Mouse (Mus musculus) right cerebral cortex, postnatal 25 days (tissue): ENCODE data around the gene Rhbg.

Experiments
- DNase-seq: peaks from one replicate; pipeline ENCODE4 v3.0.0; 2022

Gene Rhbg

DNA sequence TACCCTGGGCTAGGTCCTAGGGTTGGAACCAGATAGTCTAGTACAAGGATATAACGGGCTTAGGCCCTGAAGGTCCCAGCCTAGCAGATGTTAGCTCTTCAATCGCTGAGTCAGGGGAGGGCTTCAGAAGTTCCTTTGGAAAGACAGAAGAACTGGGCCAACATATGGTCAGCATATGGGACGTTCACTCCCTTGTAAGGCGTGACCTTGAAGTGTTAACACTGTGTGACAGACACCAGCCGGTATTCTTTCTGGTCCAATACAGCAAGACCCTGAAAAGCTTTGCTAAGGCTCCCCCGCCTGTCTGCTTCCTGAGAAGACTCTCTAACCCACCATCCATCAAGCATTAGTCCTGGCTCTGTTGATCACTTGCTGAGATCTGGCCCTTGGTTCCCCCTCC, 1.4 kb upstream of the Rhbg start:
- DNase-seq: no peak

DNA sequence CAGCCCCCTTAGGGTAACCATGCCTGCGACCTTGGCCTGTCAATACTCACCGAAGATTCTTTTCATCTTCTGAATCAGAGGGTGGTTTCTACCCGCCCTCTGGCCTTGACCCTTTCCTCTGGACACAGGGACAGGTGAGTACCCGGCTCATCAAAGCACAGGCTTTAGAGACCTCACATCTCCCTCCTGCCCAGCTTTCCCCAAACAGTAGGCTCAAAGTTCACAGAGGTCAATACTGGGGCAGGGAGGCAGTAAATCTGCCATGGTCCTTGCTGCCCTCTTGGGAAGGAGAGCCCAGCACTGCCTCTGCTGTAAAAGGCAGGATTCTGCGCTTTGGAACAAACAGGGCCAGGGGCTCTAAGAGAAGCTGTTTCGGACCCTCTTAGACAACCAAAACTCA, 1.8 kb downstream of the Rhbg start:
- no peak for DNase-seq

DNA sequence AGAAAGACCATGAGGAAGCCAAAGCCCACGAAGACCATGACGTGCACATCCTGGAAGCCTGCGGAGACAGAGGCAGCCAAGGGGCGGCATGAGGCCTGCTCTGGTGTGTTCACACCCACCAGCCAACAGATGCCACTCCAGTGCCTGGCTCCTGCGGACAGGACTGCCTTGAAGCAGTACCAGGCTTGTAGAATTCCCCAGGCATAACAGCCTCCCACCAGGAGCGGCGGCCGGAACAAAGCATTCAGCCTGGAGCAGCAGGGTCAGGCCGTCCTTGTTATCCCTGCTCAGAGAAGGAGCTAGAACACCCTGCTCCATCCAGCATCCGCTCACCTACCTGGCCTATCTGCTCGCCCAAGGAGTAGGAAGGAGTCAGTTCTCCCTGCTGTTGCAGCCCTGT, 6.1 kb downstream of the Rhbg start:
- DNase-seq: no peak

DNA sequence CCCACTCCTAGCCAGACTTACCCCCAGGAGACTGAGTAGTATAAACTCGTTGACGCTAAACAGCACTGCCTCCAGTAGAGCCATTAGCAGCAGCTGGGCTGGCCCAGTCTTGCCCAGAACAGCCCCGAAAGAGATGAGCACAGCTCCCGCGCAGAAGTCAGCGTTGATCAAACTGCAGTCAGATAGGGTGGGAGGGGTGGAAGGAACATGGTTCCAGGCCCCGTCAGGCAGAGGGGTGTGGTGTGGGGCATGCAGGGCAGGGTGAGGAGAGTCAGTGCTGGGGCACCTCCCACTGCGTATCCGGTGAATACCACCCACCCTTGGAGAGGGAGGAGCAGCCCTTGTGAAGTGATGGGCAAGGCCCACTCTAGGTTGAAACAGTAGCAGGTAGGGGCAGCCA, 6.8 kb downstream of the Rhbg start:
- DNase-seq: no peak

DNA sequence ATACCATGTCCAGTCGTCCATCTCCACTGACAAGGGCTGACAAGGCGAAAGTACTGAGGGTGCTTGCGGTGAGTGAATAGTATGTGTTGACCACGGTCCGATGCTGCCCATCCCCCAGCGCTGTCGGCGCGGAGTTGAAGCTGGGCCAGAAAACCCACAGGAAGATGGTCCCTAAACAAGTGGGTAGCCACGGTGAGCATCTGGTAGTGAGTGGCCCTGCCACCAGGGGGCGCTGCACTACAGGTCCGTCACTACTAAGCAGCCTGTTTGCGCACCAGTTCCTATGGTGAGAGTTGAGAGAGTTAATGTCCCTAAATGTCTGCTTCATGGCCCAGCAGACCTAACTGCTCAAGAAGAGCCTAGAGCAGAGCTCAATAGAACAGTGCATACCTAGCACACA, 8.7 kb downstream of the Rhbg start:
- DNase-seq: no peak

DNA sequence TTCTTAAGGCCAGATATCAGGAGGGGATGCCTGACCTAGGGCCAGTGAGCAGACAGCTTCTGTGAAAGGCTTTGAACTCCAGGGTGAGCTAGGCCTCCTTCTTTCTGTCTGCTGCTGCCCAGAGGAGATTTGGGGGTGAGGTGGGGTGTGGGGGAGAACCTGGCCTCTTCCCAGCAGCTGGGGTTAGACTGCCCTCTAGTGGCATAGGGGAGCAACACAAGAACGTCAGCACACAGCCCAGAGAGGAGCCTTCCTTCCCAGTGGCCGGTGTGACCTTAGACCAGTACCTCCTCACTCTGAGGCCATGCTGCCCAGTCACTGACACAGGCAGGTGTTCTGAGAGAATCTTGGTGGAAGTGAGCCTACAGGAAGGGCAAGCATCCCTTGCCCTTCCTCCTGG, 10.4 kb downstream of the Rhbg start:
- no peak for DNase-seq

DNA sequence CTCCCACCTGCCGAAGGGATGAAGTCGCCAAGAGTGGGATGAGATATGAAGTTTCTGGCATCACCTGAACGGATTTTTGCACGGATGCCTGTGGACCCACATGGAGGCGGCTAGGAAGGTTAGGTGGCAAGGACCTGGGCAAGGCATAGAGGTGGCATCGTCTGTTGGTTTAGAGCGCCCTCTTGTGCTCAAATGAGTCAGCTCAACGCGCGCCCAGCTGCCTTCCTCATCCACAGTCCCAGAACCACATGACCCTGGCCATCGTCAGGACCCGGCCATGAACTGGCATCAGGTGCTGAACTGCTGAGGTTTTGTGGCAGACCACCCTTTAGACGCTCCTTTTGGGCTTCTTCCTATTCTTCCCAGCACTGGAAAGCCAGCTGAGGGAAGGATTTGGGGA, 12.0 kb downstream of the Rhbg start:
- DNase-seq: peak; percentile 76

DNA sequence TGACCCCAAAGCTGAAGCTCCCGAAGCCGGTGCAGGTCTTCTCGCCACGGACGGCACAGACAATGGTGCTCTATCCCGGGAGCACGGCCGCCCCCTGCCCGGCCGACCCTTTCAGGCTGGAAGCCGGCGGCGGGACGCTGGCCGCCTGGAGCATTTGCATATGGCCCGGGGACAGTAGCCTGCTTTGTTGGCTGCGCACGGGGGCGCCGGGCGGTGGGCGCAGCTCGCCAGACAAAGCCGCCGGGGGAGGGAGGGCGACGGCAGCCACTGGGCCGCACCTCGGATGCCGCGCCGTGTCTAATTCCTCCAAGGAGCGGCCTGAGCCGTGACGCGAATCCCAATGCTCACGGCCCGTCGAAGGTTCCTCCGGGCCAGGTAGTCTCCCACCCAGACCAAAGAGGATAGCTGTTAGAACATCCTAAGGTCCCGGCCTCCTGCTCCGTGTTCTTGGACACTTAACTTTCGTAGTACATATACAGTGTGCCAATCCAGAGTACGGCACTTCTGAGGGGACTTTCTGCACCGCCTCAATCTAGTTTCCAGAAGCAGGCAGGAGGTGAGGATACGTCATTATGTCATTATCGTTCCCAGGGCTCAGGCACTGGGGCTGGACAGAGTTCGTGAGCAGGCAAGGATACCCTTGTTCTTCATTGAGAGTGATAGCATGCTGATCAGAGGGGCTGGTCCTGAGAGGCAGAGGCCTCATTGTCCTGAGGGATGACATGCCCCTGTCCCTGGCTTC, 13.3 kb downstream of the Rhbg start:
- DNase-seq: no peak

DNA sequence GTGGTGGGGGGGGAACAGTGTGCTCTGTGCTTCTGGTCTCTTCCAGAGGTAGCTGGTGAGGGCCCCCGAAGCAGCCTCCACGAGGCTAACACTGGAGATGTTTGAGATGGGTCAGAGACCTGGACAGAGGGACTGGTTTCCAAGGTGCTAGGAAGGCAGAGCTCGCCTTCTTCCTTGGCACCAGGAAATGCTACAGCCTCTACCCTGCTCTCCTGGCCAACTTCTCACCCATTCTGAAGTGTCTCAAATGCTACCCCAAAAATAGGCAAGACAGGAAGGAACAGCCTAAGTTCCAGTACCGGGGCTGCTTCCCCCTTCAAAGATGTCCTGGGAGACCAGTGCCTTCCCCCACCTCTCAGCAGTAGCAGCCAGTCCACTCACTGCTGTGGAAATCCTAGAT, 15.1 kb downstream of the Rhbg start:
- DNase-seq: no peak

DNA sequence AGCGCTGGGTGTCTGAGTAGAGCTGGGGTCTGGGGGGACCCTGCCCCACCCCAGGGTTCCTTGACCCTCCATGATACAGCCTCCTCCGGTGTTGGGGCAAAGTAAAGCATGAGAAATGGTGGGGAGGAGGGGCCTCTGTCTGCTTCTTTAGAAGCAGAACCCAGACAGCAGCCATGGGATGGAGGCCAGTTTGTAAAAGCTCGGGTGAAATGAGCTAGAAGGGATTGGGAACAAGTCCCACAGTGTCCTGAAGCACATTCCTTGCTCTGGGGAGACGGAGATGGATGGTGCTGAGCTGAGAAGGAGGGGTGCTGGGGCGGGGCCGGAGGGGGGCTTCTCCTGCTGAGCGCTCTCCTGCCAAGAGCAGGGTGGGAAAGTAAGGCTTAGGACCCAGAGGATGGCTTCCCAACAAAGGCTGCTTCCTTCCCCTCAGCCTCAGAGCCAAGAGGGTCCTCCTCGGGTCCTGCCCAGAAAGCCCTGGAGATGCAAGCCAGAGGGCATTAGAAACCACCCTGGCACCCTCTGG, 15.6 kb downstream of the Rhbg start:
- no peak for DNase-seq

DNA sequence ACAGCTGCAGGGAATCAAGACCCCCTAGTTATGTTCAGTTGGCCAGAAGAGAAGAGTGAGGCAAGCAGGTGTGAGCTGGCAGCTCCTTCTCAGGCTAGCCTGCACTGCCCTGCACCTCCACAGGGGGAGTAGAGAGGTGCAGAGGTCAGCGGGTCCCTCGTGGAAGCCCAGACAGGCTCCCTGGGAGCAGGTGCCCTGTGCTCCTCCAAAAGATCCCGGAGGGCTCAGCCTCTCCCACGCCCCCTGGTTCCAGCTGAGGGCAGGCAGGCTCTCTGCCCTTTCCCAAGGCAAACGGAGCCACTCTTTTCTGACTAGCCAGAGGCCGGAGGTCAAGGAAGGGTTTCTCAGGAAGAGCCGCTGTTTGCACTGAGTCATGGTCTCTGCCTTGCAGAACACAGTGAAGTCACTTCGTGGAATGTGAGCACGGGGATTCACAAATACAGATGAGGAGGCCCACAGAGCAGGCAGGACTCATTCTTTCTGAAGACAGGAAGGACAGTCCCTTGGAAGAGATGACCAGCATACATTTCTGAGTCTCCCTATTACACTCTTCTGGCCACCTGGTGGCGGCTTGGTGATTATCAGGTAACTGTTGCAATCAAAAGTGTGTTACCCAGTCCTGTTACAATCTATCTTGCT, 16.8 kb downstream of the Rhbg start:
- DNase-seq: no peak

DNA sequence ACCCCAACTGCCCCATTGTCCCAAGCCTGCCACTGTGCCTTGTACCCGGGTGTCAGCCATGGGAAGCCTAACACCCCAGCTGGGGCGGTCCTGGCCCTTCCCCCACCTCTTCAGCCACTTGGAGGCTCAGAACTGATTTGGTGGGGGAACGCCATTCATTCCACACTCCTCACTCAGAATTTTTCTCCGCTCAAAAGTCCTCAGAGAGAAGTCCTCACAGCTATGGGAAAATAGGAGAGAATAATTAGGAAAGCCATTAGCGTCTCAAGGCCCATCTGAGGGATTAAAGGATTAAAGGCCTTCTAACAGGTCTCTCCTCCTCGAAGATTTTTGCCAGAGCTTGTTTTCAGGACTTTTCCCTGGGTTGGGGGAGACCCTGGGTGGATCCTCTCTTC, 17.4 kb downstream of the Rhbg start:
- DNase-seq: no peak

DNA sequence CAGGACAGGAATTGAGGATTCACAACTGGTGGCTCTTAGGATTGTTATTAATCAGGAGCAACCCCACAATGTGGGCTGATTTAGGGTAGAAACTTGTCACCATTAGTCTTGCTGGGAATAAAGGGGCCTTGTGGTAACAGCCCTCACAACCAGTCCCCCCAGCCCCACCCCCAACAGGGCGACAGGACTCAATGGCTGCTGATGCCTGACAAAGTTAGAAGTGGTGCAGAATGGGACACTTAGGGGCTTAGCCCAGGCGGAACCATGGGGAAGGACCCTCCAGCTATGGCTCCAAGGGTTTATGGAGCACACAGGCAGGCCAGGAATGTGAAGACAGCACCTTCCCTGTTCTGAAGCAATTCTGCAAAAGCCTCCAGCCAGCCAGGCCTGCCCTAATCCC, 18.9 kb downstream of the Rhbg start:
- DNase-seq: no peak

DNA sequence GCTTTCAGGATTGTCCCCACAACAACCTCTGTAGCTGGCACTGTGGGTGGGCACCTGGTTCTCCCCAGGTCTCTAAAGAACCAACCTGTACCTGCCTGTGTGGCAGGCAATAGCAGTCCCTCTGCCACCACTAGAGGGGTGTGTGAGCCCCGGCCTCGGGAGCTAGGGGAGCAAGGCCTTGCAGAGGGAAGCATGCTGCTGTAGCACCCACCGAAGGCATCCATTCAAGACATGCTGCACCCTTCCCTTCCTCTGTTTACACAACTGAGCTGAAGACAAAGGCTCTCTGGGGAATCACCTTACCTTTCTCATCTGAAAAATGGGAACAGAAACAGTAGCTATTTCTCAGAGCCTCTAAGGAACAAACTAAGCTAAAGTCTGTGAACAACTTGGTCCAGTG, 19.3 kb downstream of the Rhbg start:
- DNase-seq: no peak

DNA sequence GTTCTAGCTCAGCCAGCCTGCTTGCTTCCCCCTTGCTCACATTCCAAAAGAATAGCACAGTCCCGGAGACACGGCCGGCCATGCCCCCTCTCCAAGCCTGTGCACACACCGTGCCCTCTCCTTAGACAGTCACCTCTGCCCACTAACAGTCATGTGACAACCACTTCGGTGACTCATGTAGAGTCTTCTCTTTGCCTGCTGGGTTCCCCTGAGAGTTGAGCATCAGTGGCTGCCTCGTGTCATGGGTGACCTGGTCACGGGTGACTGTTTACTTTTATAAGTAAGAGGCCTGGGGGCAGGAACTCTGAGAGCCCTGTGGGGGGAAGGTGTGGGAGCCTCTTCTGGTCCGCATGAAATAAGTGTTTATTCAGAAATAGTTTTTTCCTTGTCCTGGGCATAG, 20.5 kb downstream of the Rhbg start:
- DNase-seq: no peak

DNA sequence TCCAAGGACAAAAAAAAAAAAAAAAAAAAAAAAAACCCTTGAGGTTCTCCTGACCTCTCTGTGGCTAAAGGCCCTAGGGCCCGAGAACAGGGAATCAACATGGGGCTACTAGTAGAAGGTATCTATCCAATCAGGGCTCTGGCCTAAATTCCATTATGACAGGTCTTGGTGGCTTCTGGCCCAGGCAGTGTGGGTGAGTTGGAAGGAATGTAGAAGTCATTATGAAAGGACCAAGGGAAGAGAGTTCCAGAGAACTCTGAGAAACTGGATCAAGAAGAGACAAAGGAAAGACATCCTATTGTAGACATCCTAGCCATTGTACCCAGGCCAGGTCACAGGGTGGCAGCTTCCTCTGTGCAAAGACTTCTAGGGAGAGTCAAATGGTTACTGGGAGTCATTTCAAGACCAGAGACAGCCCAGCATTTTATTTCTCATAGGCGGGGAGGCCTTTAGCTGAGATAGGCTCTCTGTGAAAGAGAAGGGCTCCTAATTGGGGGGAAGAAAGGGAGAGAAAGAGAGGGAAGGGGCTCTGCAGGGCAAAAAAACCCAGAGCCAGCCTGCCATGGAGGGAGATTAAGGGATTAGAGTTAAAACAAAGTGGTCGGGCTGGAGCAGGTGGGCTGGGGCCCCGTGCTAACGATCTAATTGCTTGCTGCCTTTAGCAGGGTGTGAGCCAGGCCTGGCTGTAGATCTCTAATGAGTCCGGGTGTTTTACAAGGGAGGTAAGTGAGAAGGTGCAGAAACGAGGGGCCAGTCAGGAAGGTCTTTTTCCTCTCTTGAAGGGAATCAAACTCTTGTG, 21.5 kb downstream of the Rhbg start:
- no peak for DNase-seq

DNA sequence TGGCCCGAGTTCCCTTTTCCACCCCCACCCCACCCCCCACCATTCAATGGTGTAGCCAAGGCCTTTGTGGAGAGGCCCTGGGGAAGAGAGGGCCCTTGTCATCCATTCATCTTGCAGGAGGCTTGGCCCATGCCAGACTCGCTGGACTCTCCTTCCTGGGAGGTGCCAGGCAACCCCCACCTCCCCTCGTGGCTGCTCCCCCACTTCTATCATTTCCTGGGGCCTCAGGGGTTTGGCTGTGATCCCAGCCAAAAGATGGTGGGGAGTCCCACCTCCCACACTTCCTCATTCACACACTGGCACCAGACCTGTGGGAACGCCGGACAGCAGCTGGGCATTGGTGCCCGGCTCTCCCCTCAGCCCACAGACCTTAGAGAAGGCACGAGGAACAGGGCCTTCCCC, 22.2 kb downstream of the Rhbg start:
- peak; percentile 70 for DNase-seq

DNA sequence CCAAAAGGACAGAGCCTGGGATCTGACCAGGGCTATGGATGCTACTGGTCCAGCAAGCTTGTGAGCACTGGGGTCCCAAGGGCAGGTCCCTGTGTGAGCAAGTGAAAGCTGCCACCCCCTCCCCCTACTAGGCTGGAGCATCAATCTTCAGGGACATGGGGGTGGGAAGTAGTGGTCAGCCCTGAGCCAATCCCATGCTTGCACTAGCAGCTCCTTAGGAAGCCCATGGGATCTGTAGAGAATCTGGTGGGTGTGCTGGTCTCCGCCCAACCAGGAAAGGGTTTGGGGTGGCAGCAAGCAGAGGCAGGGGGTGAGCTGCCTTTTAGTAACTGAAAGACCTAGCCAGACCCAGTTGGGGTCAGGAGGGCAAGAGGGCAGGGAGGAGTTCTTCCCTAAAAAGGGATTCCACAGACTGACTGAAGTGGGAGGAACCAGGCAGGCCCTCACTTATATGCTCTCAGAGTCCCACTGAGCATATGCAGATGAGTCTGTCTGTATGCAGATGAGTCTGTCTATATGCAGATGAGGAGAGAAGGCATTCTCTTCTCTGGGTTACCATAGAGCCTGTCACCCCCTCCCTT, 23.4 kb downstream of the Rhbg start:
- no peak for DNase-seq

DNA sequence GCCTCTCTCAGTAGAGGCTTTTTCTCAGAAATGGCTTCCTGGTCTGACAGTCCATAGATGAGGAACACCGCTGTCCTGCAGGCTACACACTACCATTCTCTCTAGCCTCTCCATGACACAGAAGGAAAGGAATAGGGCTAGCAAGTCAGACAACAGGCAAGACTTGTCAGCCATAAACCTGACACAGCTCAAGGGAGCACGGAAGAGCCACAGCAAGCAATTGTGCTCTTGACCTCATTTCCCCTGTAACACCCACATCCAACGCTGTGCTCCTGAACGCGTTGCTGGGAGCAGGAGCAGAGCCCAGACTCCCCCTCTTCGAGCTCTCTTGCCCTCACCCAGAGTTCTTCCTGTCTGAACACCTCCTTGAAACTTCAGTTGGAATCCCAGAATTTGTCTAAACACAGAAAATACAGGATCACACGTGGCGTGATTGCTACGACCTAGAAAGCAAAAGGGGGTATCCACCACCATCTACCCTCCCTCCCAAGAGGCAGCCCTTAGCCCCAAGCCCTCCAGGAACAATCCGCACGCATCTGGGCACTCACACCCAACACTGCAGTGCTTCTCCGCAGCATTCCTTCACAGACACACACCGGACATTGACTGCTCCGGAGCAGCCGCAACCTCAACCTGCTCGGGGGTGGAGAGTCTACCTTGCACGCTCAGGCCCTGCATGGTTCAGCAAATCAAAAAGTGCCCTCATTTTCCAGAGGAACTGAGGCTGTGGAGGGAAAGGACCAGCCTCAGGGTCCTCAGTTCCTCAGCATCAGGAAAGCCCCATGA, 24.1 kb downstream of the Rhbg start:
- DNase-seq: no peak

DNA sequence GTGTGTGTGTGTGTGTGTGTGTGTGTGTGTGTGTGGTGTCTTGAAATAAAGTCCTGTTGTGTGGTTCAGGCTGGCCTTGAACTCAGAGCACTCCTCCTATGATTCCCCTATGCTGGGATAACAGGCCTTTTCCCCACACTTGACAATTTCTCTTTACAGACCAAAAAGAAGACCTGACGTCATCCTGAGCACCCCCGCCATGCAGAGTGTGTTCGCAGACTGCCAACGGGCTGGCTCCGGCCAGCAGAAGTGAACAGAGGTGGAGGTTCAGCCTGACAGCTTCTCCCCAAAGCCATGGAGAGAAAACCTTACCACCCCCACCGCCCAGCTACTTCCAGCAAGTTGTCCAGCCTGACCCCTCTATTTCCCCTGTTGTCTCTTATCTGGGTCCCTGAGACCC, 25.0 kb downstream of the Rhbg start:
- DNase-seq: no peak

DNA sequence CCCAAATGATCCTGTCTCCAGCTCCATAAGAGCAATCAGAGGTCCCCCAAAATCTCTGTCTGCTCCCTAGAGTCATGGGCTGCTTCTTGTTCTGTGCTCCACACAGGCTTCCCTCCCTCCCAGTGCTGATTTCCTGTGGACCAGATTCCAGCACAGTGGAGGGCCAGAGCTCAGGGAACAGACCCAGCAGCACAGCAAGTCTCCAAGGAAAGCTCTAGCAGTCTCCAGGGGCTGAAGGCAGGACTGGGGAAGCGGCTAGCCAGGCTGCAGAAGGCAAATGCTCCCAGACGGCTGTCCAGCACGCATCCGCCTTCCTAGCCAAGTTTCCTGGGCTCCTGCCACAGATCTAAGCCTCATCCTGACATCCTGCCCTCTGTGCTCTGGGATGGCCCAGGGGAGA, 25.6 kb downstream of the Rhbg start:
- DNase-seq: no peak

DNA sequence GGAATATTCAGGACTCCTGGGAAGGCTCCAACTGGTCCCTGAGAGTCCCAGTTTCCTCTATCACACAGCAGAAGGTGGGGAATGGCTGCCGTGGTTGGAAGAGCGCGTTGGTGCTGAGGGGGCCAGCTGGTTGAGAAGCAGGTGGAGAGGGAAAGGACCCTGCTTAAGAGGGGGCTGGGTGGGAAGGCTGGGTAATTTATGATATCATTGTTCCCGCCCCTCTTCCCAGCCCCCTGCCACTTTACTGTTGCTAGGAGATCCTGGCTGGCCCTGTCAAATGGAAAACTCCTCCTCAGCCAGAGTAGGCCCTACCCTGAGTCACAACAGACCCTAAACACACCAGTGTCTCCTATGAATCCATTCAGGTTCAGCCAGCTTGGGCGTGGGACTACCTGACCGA, 26.5 kb downstream of the Rhbg start:
- no peak for DNase-seq

DNA sequence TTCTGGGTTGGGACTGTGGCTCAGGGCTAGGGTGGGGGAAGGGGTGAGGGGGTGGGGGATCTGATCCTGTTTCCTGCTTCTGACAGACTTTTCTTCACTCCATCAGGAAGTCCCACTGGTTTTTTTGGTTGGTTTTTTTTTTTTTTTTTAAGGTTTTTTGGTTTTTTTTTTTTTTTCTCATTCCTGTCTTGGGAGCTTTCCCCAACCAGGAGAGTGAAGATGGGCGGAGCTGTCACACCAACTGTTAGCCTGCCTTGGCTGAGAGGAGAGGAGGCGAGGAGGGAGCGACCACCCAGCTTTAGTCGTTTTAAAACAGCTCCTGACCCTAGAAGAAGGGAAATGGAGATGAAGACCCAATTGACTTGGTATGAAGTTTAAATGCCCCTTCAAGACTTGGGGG, 27.2 kb downstream of the Rhbg start:
- DNase-seq: no peak
